ENCODE assay signal across 8 mouse cellular contexts in genomic region chr10:58675533-58675932, GRCm38 (mm10). TPM values are rescaled to one million over a fixed set of nuclear protein-coding genes. Genes with fewer than 3 reads are reported as not detected.
DNase-seq lines count a peak whose midpoint lies in the region; ATAC-seq lines count a peak whose summit lies in the region.

TSS of gene Edar (minus strand) at chr10:58675654.

- peaks cover 19% of the 10 kb centered on the region for H3K4me1 ChIP-seq in hindbrain, embryonic 13.5 days (replicated peaks)

- 3% methylated on average over 20 of the region's 20 CpGs for WGBS in hindbrain, embryonic 13.5 days

- peak within 1 kb of the TSS; percentile 29 for H3K4me3 ChIP-seq in hindbrain, embryonic 13.5 days

- no peak within 1 kb of the TSS for H3K9ac ChIP-seq in hindbrain, embryonic 13.5 days

- no peaks in the 10 kb centered on the region for H3K36me3 ChIP-seq in hindbrain, embryonic 13.5 days

- ATAC-seq in hindbrain, embryonic 13.5 days (ENCODE audit: low FRiP score), result peak; percentile 68; the same call in 1 of the 2 replicates

- no peak within 1 kb of the TSS for H3K27ac ChIP-seq in hindbrain, embryonic 13.5 days

- H3K27me3 ChIP-seq in hindbrain, embryonic 13.5 days, result peaks cover 12% of the 10 kb centered on the region

- DNase-seq in NIH3T3 (ENCODE audit: low read depth), result peak; percentile 52
- DNase-seq in cerebellum, postnatal 14 days, result peak; percentile 88 to 94
- DNase-seq in frontal cortex, postnatal 36 days (ENCODE audit: low spot score in 2 of 2), result peak; percentile 63 to 66
- DNase-seq in layer of hippocampus, postnatal 25 days (ENCODE audit: extremely low spot score in 1 of 2, low spot score in 1 of 2), result peak; percentile 69 to 86
- DNase-seq in lung, postnatal 10 days, result peak; percentile 89
- peak; percentile 83 for DNase-seq in retina, postnatal 1 day
- peak; percentile 75 to 78 for DNase-seq in thymus, postnatal 36 days

- H3K4me2 ChIP-seq in hindbrain, embryonic 13.5 days, result peak within 1 kb of the TSS; percentile 47

- no peaks in the 10 kb centered on the region for H3K9me3 ChIP-seq in hindbrain, embryonic 13.5 days

RNA-seq across cellular contexts. Expression of gene Edar, which starts in this region (rescaled TPM):
- 0.16 and 0.21 TPM in 2 replicates for polyA plus RNA-seq in hindbrain, embryonic 13.5 days (2015; fragmentation: Nextera tagmentation; extraction: Ambion mirVana)
- total RNA-seq in layer of hippocampus, postnatal 25 days (2021), result under 1 TPM; 0.21 to 0.25 TPM

Comparison
In these comparisons a context has a peak if more than half of its experiments do, and no peak if none do; other contexts are left out.
1. Peak in ATAC-seq, H3K4me3 ChIP-seq and H3K4me2 ChIP-seq in hindbrain, embryonic 13.5 days; RNA of the gene not detected or under 1 TPM.
2. Peak in DNase-seq in layer of hippocampus, postnatal 25 days; RNA of the gene not detected or under 1 TPM.